Mouse (Mus musculus): ENCODE results near the gene Serpina3g. TPM values are rescaled to one million over a fixed set of nuclear protein-coding genes. Genes with fewer than 3 reads are reported as not detected.

Gene Serpina3g
- 0.88 and 1.4 TPM in 2 replicates for total RNA-seq (2012; rRNA removed)
- total RNA-seq (2014; rRNA removed): 12.9 and 13.9 TPM in 2 replicates
- 9.3 and 11.7 TPM in 2 replicates for polyA plus RNA-seq (2012; ENCODE audit: insufficient read length, low read depth)

GRCm38 (mm10) chr12:104235915-104236314, at the start of gene Serpina3g:
Gene Serpina3g (plus strand): TSS chr12:104236245.
- peak within 1 kb of the TSS; percentile 23; the same call in 1 of the 2 replicates for H3K4me2 ChIP-seq (ENCODE audit: insufficient read depth, low read depth, poor library complexity, severe bottlenecking)
- DNase-seq (ENCODE audit: extremely low read depth): peak; percentile 33
- dilution Hi-C loops (cut with MboI; ENCODE audit: extremely low pct_ligation_motif_present, extremely low pct_unique_long_range_greater_than_20kb, low sequenced_read_pairs) (no loop called here), in situ Hi-C loops (cut with MboI; ENCODE audit: low pct_ligation_motif_present, low pct_unique_long_range_greater_than_20kb, low sequenced_read_pairs) (no loop called here)
- H3K4me3 ChIP-seq (replicated peaks in 1 of 3; ENCODE audit: low read depth in 2 of 3, low read length in 2 of 3, poor library complexity in 1 of 3): no peak within 1 kb of the TSS
- H3K27ac ChIP-seq (ENCODE audit: insufficient read depth, low read depth): no peak within 1 kb of the TSS
- no peaks in the 10 kb centered on the region for H3K27me3 ChIP-seq (replicated peaks)
- H3K9me3 ChIP-seq (replicated peaks; ENCODE audit: low read length): peaks cover 2% of the 10 kb centered on the region
- no peaks in the 10 kb centered on the region for H3K79me2 ChIP-seq (replicated peaks; ENCODE audit: control insufficient read depth, extremely low read depth, insufficient read depth, poor library complexity, severe bottlenecking)
- H3K9ac ChIP-seq (ENCODE audit: insufficient read depth, low read depth): no peak within 1 kb of the TSS
- TF ChIP-seq ETS1 (conservative IDR thresholded peaks at IDR 0.05; ENCODE audit: low read depth, low read length): no peak
- TF ChIP-seq EP300 (IDR thresholded peaks at IDR 0.05; ENCODE audit: low read length): peak; percentile 48; the same call in 1 of the 2 replicates
- H3K4me1 ChIP-seq (ENCODE audit: control insufficient read depth in 1 of 2, insufficient read depth in 2 of 2): peaks cover 15 to 50% of the 10 kb centered on the region in 2 experiments
- peaks cover 0 to 2% of the 10 kb centered on the region in 2 experiments for H3K36me3 ChIP-seq (replicated peaks in 1 of 2; ENCODE audit: control insufficient read depth in 1 of 2, insufficient read depth in 1 of 2, low read length in 1 of 2)

DNA sequence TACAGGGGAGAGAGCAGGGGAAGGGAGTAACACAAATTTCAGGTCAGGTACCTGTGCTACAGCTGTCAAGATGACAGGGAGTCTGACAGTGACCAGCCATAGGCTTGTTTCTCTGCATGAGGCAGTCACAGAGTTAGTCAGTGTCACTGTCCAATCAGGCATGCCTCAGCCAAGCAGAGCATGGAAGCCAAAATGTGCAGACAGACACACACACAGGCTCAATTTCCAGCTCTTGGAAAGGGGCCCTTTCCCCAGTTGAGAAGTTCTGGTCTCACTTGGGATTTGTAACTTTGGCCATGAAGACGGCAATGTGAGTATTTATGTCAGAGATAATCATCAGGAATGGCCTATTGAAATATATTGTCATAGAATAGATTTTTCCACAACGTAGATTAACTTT, 46.8 kb upstream of the Serpina3g start:
- no peak overlapping the region for H3K4me2 ChIP-seq (ENCODE audit: insufficient read depth, low read depth, poor library complexity, severe bottlenecking)
- no peaks in the 10 kb centered on the region for H3K36me3 ChIP-seq (replicated peaks in 1 of 2; ENCODE audit: control insufficient read depth in 1 of 2, insufficient read depth in 1 of 2, low read length in 1 of 2)
- DNase-seq (ENCODE audit: extremely low read depth): no peak
- in situ Hi-C loops (cut with MboI; ENCODE audit: low pct_ligation_motif_present, low pct_unique_long_range_greater_than_20kb, low sequenced_read_pairs) (no loop called here), dilution Hi-C loops (cut with MboI; ENCODE audit: extremely low pct_ligation_motif_present, extremely low pct_unique_long_range_greater_than_20kb, low sequenced_read_pairs) (no loop called here)
- no peaks in the 10 kb centered on the region for H3K9me3 ChIP-seq (replicated peaks; ENCODE audit: low read length)
- H3K4me3 ChIP-seq (replicated peaks in 1 of 3; ENCODE audit: low read depth in 2 of 3, low read length in 2 of 3, poor library complexity in 1 of 3): no peak overlapping the region
- H3K27me3 ChIP-seq (replicated peaks): no peaks in the 10 kb centered on the region
- no peak overlapping the region for H3K9ac ChIP-seq (ENCODE audit: insufficient read depth, low read depth)
- no peaks in the 10 kb centered on the region for H3K79me2 ChIP-seq (replicated peaks; ENCODE audit: control insufficient read depth, extremely low read depth, insufficient read depth, poor library complexity, severe bottlenecking)
- peaks cover 10 to 13% of the 10 kb centered on the region in 2 experiments for H3K4me1 ChIP-seq (ENCODE audit: control insufficient read depth in 1 of 2, insufficient read depth in 2 of 2)
- TF ChIP-seq ZKSCAN1 (IDR thresholded peaks at IDR 0.05; ENCODE audit: borderline replicate concordance, low read depth, low read length) (no peak), HCFC1 (IDR thresholded peaks at IDR 0.05; ENCODE audit: low read depth, low read length) (no peak), MAX (IDR thresholded peaks at IDR 0.05; ENCODE audit: low read length) (no peak), POLR2A (IDR thresholded peaks at IDR 0.05; ENCODE audit: low read depth, low read length) (no peak), RCOR1 (conservative IDR thresholded peaks at IDR 0.05; ENCODE audit: low read depth, low read length) (no peak), POLR2AphosphoS2 (IDR thresholded peaks at IDR 0.05; ENCODE audit: low read depth, low read length) (no peak), EP300 (IDR thresholded peaks at IDR 0.05; ENCODE audit: low read length) (no peak), ETS1 (conservative IDR thresholded peaks at IDR 0.05; ENCODE audit: low read depth, low read length) (no peak), CTCF (conservative IDR thresholded peaks at IDR 0.05 in 1 of 2, IDR thresholded peaks at IDR 0.05 in 1 of 2; ENCODE audit: low read depth in 2 of 2, low read length in 2 of 2) (no peak), NELFE (IDR thresholded peaks at IDR 0.05; ENCODE audit: low read depth, low read length) (no peak), UBTF (IDR thresholded peaks at IDR 0.05; ENCODE audit: low read depth, low read length) (no peak), MAFK (IDR thresholded peaks at IDR 0.05; ENCODE audit: insufficient replicate concordance, low read length) (no peak), NRF1 (IDR thresholded peaks at IDR 0.05; ENCODE audit: low read depth, low read length) (no peak), IRF4 (IDR thresholded peaks at IDR 0.05; ENCODE audit: low read depth, low read length) (no peak), CHD2 (IDR thresholded peaks at IDR 0.05; ENCODE audit: low read length) (no peak), MYC (IDR thresholded peaks at IDR 0.05; ENCODE audit: low read depth, low read length) (no peak)
- H3K27ac ChIP-seq (ENCODE audit: insufficient read depth, low read depth): no peak overlapping the region

Measured in CH12.LX (cell line).